Mouse (Mus musculus): Measurements from ENCODE around the gene Cep95.

Gene Cep95

DNA sequence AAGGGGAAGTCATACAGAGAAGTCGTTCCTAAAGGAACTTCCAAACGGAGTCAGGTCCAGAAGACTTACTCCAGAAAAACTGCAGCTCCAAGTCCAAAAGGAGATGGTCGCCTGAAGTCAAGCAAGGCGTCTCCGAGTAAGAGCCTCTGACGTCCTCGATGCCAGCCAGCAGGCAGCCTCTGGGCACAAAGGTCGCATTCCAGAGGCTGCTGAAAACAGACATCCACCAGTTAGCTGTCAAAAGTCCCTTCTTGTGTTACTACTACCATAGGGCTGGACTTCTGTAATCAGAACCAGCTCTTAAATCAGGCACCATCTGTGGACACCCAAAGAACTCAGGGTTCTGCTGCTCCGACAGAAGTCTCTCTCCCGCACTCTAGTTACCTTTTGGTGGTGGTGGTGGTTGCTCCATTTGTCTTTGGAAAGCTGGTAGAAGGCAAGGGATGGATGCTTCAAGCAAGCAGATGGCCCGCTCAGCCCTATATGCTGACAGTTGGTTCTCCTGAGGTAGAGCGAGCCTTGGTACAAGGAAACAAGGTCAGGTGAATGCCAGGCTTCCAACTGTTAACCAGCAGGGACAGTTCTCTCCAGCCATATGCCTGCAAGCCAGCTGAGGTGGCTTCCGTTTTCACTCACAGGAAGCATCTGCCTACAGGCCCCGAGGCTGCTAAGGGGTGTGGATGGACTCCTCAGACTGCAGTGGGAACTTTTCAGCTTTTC, 25.7 kb downstream of the Cep95 start:
- no peak for DNase-seq (ENCODE audit: low spot score in 2 of 2)

DNA sequence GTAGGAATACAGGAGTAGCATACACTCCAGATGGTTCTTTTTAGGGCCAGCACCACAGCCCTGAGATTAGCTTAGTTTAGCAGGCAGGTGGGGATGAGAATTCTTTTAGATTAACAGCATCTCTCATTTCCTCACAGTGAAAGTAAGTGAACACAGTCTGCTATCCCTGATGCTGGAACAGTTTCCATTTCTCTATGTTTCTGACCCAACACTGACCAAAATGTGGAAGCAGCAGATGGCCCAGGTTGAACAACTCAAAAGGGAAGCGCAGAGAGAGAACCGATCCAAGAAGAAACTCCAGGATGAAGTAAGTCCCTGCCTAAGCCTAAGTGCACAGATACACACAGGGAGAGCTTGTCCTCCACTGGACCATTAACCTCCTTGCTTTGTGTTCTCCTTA, 26.3 kb downstream of the Cep95 start:
- DNase-seq (ENCODE audit: low spot score in 2 of 2) = no peak

- DNase-seq (ENCODE audit: low spot score in 2 of 2) = no peak
These were observed 26.7 kb downstream of the Cep95 start for GRCm38 (mm10) chr11:106815761-106816160.

GRCm38 (mm10) chr11:106816316-106816715, 27.3 kb downstream of the Cep95 start:
- no peak for DNase-seq (ENCODE audit: low spot score in 2 of 2)

- no peak for DNase-seq (ENCODE audit: low spot score in 2 of 2)
These were observed 28.1 kb downstream of the Cep95 start for GRCm38 (mm10) chr11:106817156-106817555.

- DNase-seq (ENCODE audit: low spot score in 2 of 2) = no peak
These were observed 28.8 kb downstream of the Cep95 start for GRCm38 (mm10) chr11:106817808-106818207.

- DNase-seq (ENCODE audit: low spot score in 2 of 2) = no peak
These were observed 29.3 kb downstream of the Cep95 start for GRCm38 (mm10) chr11:106818341-106818740.

GRCm38 (mm10) chr11:106819595-106819994, 30.5 kb downstream of the Cep95 start:
- no peak for DNase-seq (ENCODE audit: low spot score in 2 of 2)

- DNase-seq (ENCODE audit: low spot score in 2 of 2) = no peak
These were observed 31.2 kb downstream of the Cep95 start for GRCm38 (mm10) chr11:106820252-106820651.

DNA sequence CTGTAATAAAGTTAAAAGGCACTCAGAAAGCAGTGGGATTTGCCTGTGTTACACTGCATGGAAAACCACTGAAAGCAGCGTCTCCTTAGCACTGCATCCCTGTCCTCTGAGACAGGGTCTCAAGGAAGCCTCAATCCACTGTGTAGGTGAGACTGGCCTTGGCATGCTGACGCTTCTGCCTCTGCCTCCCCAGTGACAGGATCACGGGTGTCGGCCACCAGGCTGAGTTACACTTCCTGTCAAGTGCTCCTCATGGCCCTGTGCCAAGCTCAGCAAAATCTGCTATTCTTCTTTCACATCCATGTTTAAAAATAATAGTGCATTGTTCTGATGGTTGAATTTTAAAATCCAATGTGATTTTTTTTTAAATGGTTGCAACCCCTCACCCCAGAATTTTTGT, 31.9 kb downstream of the Cep95 start:
- DNase-seq (ENCODE audit: low spot score in 2 of 2) = peak in 1 of 2 experiments; percentile 3

DNA sequence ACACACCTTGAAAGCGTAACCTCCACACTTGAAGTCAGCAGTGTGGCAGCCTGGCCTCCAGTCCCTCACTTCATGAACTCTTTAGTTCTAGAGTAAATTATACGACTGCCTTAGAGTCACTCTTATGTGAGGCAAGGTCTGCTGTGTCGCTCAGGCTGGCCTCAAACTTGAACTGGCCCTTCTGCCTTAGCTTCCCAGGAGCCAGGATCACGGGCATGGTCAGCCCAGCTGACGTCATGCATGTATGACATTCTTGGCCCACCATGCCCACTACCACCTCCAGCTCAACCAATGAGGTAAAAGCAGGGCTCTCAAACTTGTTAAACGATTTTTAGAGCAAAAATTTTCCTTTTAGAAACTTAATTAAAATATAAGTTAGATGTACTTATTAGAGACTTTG, 32.3 kb downstream of the Cep95 start:
- DNase-seq (ENCODE audit: low spot score in 2 of 2) = no peak

DNA sequence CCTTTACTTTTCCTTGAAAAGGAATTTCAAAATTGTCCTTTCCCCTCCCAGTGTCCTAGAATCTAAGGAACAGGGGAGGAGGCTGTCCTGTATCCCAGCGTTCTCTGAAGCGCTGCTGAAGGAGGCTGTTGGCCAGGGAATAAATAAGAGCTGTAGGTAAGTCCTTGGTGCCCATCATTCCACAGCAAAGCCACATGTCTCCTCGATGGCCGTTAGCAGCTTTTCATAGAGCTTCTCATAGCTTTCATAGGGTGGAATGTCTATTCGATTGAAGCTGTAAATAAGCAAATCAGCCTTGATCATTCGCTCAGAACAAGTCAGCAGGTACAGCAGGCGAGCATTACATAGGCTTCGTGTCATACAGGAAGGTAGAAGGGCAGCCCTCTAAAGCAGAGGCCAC, 33.4 kb downstream of the Cep95 start:
- no peak for DNase-seq (ENCODE audit: low spot score in 2 of 2)

- DNase-seq (ENCODE audit: low spot score in 2 of 2) = no peak
These were observed 33.9 kb downstream of the Cep95 start for GRCm38 (mm10) chr11:106822911-106823310.

DNA sequence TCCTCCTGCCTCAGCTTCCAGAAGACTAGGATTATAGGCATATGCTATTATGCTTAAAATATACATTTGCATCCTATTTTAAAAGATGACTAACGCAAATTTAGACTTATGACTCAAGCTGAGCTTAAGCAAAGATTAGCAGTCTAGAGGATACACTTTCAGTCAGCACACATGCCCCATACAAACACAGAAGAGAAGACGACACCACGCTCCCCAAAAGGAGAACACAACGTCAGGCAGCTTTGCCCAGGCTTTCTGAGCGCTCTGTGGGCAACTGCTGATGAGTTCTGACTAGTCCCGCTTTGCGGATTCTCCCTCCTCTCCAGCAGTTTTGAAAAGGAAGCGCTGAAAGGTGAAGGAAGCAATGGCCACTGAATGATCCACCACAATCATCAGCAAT, 34.7 kb downstream of the Cep95 start:
- no peak for DNase-seq (ENCODE audit: low spot score in 2 of 2)

GRCm38 (mm10) chr11:106824403-106824802, 35.4 kb downstream of the Cep95 start:
- no peak for DNase-seq (ENCODE audit: low spot score in 2 of 2)

DNA sequence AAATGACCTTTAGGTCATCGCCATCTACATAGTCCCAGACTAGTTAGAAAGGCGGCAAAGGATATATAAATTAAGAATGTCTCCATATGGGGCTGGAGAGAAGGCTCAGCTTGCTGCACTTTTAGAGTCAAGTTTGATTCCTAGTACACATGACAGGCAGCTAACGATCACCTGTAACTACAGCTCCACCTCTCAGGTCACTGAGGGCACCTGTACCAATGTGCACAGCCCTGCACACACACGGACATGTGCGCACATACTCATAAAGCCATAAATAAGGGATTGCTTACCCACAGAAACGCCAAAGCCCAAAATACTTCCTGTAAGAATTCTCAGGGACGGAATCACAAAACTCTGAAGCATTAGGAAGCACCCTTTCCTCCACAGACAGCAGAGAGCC, 39.0 kb downstream of the Cep95 start:
- no peak for DNase-seq (ENCODE audit: low spot score in 2 of 2)

DNA sequence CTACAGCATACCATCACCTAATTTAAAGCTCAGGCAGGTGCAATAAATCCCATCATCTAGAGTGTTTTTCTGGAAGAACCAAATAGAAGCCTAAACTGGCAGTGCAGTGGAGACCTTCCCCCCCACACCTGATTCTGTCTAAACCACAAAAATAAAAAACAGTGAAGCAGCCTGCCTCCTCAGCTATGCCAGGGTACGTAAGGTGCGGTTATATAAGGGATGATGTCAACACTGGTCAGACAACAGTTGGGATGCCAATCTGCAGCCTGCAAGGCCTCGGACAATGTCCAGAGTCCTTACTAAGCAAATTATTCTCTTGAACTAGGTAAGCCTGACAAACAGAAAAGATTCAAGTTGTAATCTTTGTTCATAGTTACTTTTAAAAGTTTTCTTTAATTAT, 53.0 kb downstream of the Cep95 start:
- DNase-seq (ENCODE audit: low spot score in 2 of 2) = no peak

DNA sequence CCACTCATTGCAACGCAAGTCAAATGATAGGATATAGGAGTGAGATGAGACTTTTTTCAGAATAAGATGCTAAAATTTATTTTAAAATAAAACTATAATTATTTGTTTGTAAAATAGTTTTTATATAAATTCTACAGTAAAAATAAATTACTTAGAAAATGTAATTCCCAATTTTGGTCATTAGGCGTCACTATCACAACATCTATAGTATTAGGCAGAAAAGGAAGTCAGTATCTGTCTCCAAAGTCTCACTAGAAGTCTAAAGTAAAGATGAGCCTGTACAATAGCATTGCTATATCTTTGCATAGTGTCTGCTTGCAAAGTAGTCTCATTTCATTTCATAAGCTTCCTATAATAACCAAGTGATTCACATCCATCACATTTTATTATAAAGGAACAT, 62.4 kb downstream of the Cep95 start:
- no peak for DNase-seq (ENCODE audit: low spot score in 2 of 2)

Measured in spleen, postnatal 14 days (tissue).